Mouse (Mus musculus): Measurements from ENCODE around the gene Vipr2. TPM values are rescaled to one million over a fixed set of nuclear protein-coding genes. Genes with fewer than 3 reads are reported as not detected.
A peak's percentile ranks its signal among the peaks of the same experiment; 100 is the strongest.

Vipr2 gene
- polyA plus RNA-seq, 1 experiment = 0.47 TPM

DNA sequence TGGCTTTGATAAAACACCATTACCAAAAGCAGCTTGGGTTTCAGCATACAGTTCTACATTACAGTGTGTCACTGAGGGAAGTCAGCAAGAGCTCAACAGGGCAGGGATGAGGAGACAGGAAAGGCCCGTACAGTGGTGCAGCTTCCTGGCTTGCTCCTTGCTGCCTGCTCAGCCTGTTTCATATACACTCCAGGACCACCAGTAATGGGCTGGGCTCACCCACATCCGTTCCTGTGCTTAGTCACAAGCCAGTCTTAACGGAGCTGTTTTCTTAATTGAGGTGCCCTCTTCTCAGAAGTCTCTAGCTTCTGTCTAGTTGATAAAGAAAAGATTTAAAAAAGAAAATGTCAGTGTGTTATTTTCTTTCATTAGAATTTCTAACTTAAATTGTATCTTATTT is 21.4 kb upstream of the Vipr2 start:
- Histone ChIP-seq H3K9me3 (peaks cover 26% of the 10 kb centered on the region), H3K27me3 (replicated peaks) (no peaks in the 10 kb centered on the region), H3K4me3 (replicated peaks) (peak overlapping the region; percentile 42), H3K4me1 (peaks cover 11% of the 10 kb centered on the region), H3K36me3 (replicated peaks; ENCODE audit: low read length) (peaks cover 91% of the 10 kb centered on the region)
- TF ChIP-seq GATA1 (IDR thresholded peaks at IDR 0.05; ENCODE audit: borderline replicate concordance, low read length) (no peak), FLI1 (IDR thresholded peaks at IDR 0.05; ENCODE audit: low read length) (no peak)

DNA sequence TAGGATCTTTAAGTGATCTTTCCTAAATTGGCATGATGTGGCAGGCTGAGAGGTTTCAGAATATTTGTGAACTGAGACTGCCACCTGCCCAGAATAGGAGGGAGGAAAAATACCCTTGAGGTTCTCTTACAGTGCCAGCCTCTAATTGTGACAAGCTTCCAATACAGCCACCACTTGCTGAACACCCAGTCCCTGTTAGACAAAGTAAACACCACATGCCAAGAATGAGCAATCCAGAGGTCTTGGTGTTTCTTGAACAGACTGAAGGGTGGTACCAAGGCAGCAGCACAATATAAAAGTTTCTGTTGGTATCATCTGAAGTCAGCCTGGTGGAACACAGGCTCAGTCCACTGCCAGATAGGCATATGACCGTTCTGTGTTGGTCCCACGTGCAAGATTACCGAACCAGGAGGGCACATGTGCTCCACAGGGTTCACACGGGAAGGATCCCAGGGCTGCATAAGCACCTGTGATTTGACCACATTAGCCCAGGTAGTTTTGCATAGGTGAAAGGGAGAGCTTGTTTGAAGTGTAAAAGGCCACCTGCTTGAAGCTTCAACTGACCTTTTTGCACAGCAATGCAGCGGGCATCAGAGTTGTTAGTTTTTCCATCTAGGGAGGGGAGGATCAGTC is 15.8 kb upstream of the Vipr2 start:
- peaks cover 7% of the 10 kb centered on the region; the same call in 1 of the 2 replicates for H3K4me1 ChIP-seq
- H3K36me3 ChIP-seq (replicated peaks; ENCODE audit: low read length) = peaks cover 60% of the 10 kb centered on the region
- no peak overlapping the region for H3K4me3 ChIP-seq (replicated peaks)
- no peaks in the 10 kb centered on the region for H3K27me3 ChIP-seq (replicated peaks)
- TF ChIP-seq GATA1 (IDR thresholded peaks at IDR 0.05; ENCODE audit: borderline replicate concordance, low read length) (no peak), FLI1 (IDR thresholded peaks at IDR 0.05; ENCODE audit: low read length) (no peak)
- H3K9me3 ChIP-seq = peaks cover 62% of the 10 kb centered on the region

DNA sequence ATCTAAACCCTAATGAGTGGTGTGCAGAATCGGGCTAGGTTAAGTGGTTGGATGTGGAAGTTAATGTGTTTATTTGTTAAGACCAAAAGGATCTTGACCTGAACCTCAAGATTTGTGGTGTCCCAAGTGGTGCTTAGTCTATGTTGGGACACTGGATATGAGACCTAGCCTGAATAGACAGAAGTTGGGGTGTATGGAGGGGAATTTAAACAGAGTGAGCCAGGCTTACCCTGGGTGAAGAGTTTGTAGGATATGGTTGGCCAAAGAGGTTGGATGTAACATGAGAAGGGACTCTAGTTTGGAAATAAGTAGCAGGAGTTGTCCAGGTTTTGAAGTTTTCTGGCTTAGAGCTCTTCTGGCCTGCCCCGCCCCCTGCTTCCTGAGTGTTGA is 15.3 kb upstream of the Vipr2 start:
- Histone ChIP-seq H3K36me3 (replicated peaks; ENCODE audit: low read length) (peaks cover 54% of the 10 kb centered on the region), H3K27me3 (replicated peaks) (no peaks in the 10 kb centered on the region), H3K4me3 (replicated peaks) (no peak overlapping the region), H3K9me3 (peaks cover 62% of the 10 kb centered on the region), H3K4me1 (peaks cover 7% of the 10 kb centered on the region; the same call in 1 of the 2 replicates)
- TF ChIP-seq GATA1 (IDR thresholded peaks at IDR 0.05; ENCODE audit: borderline replicate concordance, low read length) (no peak), FLI1 (IDR thresholded peaks at IDR 0.05; ENCODE audit: low read length) (no peak)

DNA sequence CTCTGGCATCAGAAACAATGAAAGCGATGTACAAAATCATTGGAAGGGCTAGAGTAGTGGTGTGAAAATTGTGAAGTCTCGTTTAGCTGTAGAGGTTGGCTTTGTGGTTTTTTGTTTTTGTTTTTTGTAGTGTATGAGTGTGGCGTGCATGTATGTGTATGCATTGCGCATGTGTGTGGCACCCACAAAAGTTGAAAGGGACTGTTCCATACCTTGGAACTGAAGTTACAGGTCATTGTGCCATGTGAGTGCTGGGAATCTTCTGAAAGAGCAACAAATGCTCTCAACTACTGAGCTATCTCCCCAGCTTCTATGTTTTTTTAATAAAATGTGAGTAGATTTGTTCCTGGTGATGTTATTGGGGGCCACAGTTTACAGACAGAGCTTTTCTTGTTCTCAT is 14.5 kb upstream of the Vipr2 start:
- Histone ChIP-seq H3K9me3 (peaks cover 60% of the 10 kb centered on the region), H3K27me3 (replicated peaks) (no peaks in the 10 kb centered on the region)
- no peak for TF ChIP-seq FLI1 (IDR thresholded peaks at IDR 0.05; ENCODE audit: low read length)
- no peak for TF ChIP-seq GATA1 (IDR thresholded peaks at IDR 0.05; ENCODE audit: borderline replicate concordance, low read length)

DNA sequence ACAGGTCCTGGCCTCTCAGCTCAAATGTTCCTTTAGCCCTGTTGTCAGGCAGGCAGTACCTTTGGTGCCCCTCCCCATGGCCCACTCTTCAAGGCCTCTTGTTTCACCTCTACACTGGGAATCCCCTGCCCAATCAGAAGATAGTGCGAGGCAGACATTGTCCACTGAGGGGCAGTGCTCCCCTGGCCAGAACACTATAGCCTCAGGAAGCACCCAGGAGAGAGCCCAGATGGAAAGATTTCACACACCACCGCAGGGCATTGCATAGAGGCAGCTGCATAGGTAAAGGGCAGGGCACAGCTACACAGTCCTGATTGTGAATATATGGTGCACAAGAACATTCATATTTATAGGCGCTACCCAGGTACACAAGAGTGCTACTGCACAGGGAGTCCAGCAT is 6.5 kb upstream of the Vipr2 start:
- TF ChIP-seq FLI1 (IDR thresholded peaks at IDR 0.05; ENCODE audit: low read length) (no peak), GATA1 (IDR thresholded peaks at IDR 0.05; ENCODE audit: borderline replicate concordance, low read length) (no peak)
- peaks cover 27% of the 10 kb centered on the region for H3K27me3 ChIP-seq (replicated peaks)

More for the DNA sequence above, 14.5 kb upstream of the Vipr2 start:
- Histone ChIP-seq H3K36me3 (replicated peaks; ENCODE audit: low read length) (peaks cover 46% of the 10 kb centered on the region), H3K4me3 (replicated peaks) (no peak overlapping the region), H3K4me1 (peaks cover 7% of the 10 kb centered on the region; the same call in 1 of the 2 replicates)

DNA sequence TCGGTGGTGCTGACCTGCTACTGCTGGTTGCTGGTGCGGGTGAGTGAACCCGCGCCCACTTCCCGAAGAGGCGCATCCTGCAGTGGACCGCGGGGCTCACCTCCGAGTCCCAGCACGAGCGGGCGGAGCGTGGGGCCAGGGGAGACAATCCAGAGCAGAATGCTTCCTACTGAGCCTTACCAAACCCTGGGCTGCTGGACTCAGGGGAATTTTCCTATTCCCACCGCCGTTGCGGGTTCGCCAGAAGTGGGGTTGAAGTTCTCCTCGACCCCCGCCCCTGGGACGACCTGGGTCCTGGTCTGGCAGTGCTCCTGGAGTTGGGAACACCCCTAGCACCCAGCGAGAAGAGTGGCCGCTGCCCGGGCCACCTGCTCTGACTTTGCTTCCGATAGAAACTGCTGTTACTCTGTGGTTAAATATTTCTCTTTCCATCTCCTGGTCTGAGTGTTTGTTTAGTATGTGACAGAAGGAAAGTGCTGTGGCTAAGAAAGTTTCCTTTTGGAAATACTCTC is 385 bp downstream of the Vipr2 start:
- TF ChIP-seq FLI1 (IDR thresholded peaks at IDR 0.05; ENCODE audit: low read length) (no peak), GATA1 (IDR thresholded peaks at IDR 0.05; ENCODE audit: borderline replicate concordance, low read length) (no peak)
- H3K9me3 ChIP-seq = no peaks in the 10 kb centered on the region

More for the DNA sequence above, 6.5 kb upstream of the Vipr2 start:
- Histone ChIP-seq H3K4me1 (peaks cover 19% of the 10 kb centered on the region), H3K36me3 (replicated peaks; ENCODE audit: low read length) (no peaks in the 10 kb centered on the region), H3K9me3 (0 out of 2 replicates have a peak, but pooled peaks cover under 1% of the 10 kb centered on the region), H3K4me3 (replicated peaks) (no peak overlapping the region)

DNA sequence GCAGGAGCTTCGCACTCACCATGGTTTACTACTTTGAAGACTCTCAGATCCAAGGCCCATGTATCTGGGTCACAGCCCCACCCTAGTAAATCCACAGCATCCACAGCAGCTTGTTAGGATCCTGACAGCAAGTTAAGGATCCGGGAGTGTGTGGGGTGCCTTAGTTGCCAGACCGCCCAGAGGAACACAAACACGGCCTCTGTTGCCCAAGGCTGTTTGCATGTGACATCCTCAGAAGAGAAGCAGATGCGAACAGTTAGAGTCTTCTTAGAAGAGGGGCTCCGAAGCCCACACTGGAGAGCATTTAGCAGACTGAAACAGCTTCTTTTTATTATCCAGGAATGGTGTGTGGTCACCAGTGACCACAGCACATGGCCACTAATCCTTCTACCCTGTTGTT is 5.6 kb downstream of the Vipr2 start:
- Histone ChIP-seq H3K36me3 (replicated peaks; ENCODE audit: low read length) (no peaks in the 10 kb centered on the region), H3K4me3 (replicated peaks) (no peak overlapping the region), H3K4me1 (peaks cover 19% of the 10 kb centered on the region), H3K9me3 (no peaks in the 10 kb centered on the region), H3K27me3 (replicated peaks) (peaks cover 20% of the 10 kb centered on the region)
- TF ChIP-seq GATA1 (IDR thresholded peaks at IDR 0.05; ENCODE audit: borderline replicate concordance, low read length) (no peak), FLI1 (IDR thresholded peaks at IDR 0.05; ENCODE audit: low read length) (no peak)

More for the DNA sequence above, 385 bp downstream of the Vipr2 start:
- peaks cover 51% of the 10 kb centered on the region for H3K27me3 ChIP-seq (replicated peaks)
- peak overlapping the region; percentile 94 for H3K4me3 ChIP-seq (replicated peaks)
- H3K4me1 ChIP-seq = peaks cover 25% of the 10 kb centered on the region
- H3K36me3 ChIP-seq (replicated peaks; ENCODE audit: low read length) = no peaks in the 10 kb centered on the region

DNA sequence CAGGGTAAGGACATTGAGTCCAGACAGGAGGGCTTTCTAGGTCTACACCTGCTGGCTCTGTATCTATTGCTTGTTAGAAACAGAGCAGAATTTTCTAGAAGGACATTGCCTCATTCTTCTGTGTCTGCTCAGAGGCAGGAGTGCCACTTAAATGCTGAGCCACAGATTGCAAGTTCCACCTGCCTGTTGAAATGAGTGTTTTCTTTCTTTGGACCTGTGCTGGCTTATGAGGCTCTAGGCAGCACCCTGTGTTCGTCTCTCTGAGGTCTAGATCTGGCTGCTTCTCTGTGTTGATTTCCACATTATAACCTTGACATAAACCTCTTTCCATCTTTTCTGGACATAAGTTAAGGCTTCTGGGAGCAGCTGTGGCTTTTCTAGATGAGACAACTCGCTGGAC is 6.8 kb downstream of the Vipr2 start:
- Histone ChIP-seq H3K27me3 (replicated peaks) (peaks cover 11% of the 10 kb centered on the region), H3K9me3 (no peaks in the 10 kb centered on the region), H3K4me3 (replicated peaks) (no peak overlapping the region), H3K36me3 (replicated peaks; ENCODE audit: low read length) (no peaks in the 10 kb centered on the region), H3K4me1 (peaks cover 18% of the 10 kb centered on the region)
- no peak for TF ChIP-seq GATA1 (IDR thresholded peaks at IDR 0.05; ENCODE audit: borderline replicate concordance, low read length)
- TF ChIP-seq FLI1 (IDR thresholded peaks at IDR 0.05; ENCODE audit: low read length) = no peak

DNA sequence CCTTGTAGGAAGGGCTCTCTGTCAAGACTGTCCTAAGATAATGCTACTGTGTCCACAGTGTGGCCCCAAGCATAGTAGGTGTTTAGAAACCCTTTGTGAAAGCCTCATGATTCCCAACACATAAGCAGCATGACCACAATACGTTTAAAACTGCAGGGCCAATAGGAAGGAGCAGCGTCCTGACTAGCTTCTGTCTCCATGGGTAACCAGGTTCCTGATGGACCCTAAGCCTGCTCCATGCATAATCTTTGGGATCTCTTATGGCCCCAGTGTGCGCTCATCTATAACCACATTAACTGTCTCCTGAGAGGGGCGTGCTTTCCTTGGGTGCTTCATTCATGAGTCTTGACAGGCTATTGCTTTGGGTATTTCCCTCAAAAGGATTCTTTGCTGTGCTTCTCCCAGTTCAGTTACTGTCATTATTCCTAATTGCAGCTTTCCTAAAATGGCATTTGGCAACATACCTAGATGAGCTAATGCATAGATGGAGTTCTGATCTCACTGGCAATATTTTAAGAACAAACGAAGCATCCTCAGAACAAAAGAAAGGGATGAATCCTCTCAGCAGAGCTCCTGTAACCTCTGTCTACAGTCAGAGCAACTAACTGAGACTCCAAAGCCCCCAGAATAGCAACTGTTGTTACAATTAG is 9.6 kb downstream of the Vipr2 start:
- H3K4me3 ChIP-seq (replicated peaks) = no peak overlapping the region
- peaks cover 18% of the 10 kb centered on the region for H3K4me1 ChIP-seq
- H3K36me3 ChIP-seq (replicated peaks; ENCODE audit: low read length) = no peaks in the 10 kb centered on the region
- no peaks in the 10 kb centered on the region for H3K9me3 ChIP-seq
- peaks cover 12% of the 10 kb centered on the region for H3K27me3 ChIP-seq (replicated peaks)
- TF ChIP-seq GATA1 (IDR thresholded peaks at IDR 0.05; ENCODE audit: borderline replicate concordance, low read length) = no peak
- TF ChIP-seq FLI1 (IDR thresholded peaks at IDR 0.05; ENCODE audit: low read length) = no peak

DNA sequence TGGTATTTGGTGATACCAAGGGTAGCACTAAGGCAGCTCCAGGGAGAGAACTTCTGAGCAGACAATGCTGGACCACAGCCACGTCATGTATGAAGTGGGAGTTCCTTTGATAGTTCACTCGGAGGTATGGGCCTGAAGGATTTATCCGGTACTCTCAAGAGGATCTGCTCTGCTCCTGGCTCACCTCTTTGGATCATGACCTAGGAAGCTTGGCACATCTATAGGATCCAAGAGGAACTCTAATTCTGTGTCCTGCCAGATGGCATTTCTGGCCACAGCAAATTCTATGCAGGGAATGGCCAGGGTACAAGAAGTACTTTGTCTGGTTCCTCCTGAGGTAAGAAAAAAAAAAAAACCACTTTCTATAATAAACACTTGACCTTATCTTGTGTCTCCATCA is 12.3 kb downstream of the Vipr2 start:
- H3K36me3 ChIP-seq (replicated peaks; ENCODE audit: low read length) = no peaks in the 10 kb centered on the region
- peaks cover 8% of the 10 kb centered on the region for H3K27me3 ChIP-seq (replicated peaks)
- no peak for TF ChIP-seq GATA1 (IDR thresholded peaks at IDR 0.05; ENCODE audit: borderline replicate concordance, low read length)
- no peak for TF ChIP-seq FLI1 (IDR thresholded peaks at IDR 0.05; ENCODE audit: low read length)
- H3K4me1 ChIP-seq = peaks cover 21% of the 10 kb centered on the region
- H3K9me3 ChIP-seq = no peaks in the 10 kb centered on the region
- no peak overlapping the region for H3K4me3 ChIP-seq (replicated peaks)

Data from megakaryocyte, embryonic 14.5 days (primary cell).